Mouse (Mus musculus): Measurements from ENCODE around the gene Tgm2. TPM values are rescaled to one million over a fixed set of nuclear protein-coding genes. Genes with fewer than 3 reads are reported as not detected.

The Tgm2 gene
- polyA plus RNA-seq, 1 experiment = 9.7 TPM

- TF ChIP-seq POLR2A (IDR thresholded peaks at IDR 0.05; ENCODE audit: borderline replicate concordance, extremely low read depth, insufficient read depth, insufficient read length, poor library complexity, severe bottlenecking) (no peak), CTCF (IDR thresholded peaks at IDR 0.05; ENCODE audit: borderline replicate concordance, extremely low read depth, insufficient read depth, insufficient read length) (no peak)
- no peak for DNase-seq (ENCODE audit: low read depth)
Measured at GRCm38 (mm10) chr2:158084486-158084885, 61.8 kb downstream of the Tgm2 start.

- TF ChIP-seq POLR2A (IDR thresholded peaks at IDR 0.05; ENCODE audit: borderline replicate concordance, extremely low read depth, insufficient read depth, insufficient read length, poor library complexity, severe bottlenecking) (no peak), CTCF (IDR thresholded peaks at IDR 0.05; ENCODE audit: borderline replicate concordance, extremely low read depth, insufficient read depth, insufficient read length) (no peak)
Measured at GRCm38 (mm10) chr2:158080622-158081241, 65.5 kb downstream of the Tgm2 start.

GRCm38 (mm10) chr2:158079843-158080395 lies 66.3 kb downstream of the Tgm2 start:
- no peak for DNase-seq (ENCODE audit: low read depth)
- TF ChIP-seq CTCF (IDR thresholded peaks at IDR 0.05; ENCODE audit: borderline replicate concordance, extremely low read depth, insufficient read depth, insufficient read length) = peak; percentile 8; the same call in 1 of the 2 replicates
- TF ChIP-seq POLR2A (IDR thresholded peaks at IDR 0.05; ENCODE audit: borderline replicate concordance, extremely low read depth, insufficient read depth, insufficient read length, poor library complexity, severe bottlenecking) = no peak

More at GRCm38 (mm10) chr2:158080622-158081241, 65.5 kb downstream of the Tgm2 start:
- DNase-seq (ENCODE audit: low read depth) = no peak

GRCm38 (mm10) chr2:158078971-158079370 lies 67.3 kb downstream of the Tgm2 start:
- peak; percentile 39 for DNase-seq (ENCODE audit: low read depth)
- no peak for TF ChIP-seq CTCF (IDR thresholded peaks at IDR 0.05; ENCODE audit: borderline replicate concordance, extremely low read depth, insufficient read depth, insufficient read length)
- TF ChIP-seq POLR2A (IDR thresholded peaks at IDR 0.05; ENCODE audit: borderline replicate concordance, extremely low read depth, insufficient read depth, insufficient read length, poor library complexity, severe bottlenecking) = no peak

- TF ChIP-seq POLR2A (IDR thresholded peaks at IDR 0.05; ENCODE audit: borderline replicate concordance, extremely low read depth, insufficient read depth, insufficient read length, poor library complexity, severe bottlenecking) = no peak
- TF ChIP-seq CTCF (IDR thresholded peaks at IDR 0.05; ENCODE audit: borderline replicate concordance, extremely low read depth, insufficient read depth, insufficient read length) = no peak
- no peak for DNase-seq (ENCODE audit: low read depth)
Measured at GRCm38 (mm10) chr2:158077981-158078380, 68.3 kb downstream of the Tgm2 start.

GRCm38 (mm10) chr2:158076690-158077089 lies 69.5 kb downstream of the Tgm2 start:
- TF ChIP-seq POLR2A (IDR thresholded peaks at IDR 0.05; ENCODE audit: borderline replicate concordance, extremely low read depth, insufficient read depth, insufficient read length, poor library complexity, severe bottlenecking) (no peak), CTCF (IDR thresholded peaks at IDR 0.05; ENCODE audit: borderline replicate concordance, extremely low read depth, insufficient read depth, insufficient read length) (no peak)
- no peak for DNase-seq (ENCODE audit: low read depth)

GRCm38 (mm10) chr2:158074835-158075234 lies 71.4 kb downstream of the Tgm2 start:
- TF ChIP-seq CTCF (IDR thresholded peaks at IDR 0.05; ENCODE audit: borderline replicate concordance, extremely low read depth, insufficient read depth, insufficient read length) (no peak), POLR2A (IDR thresholded peaks at IDR 0.05; ENCODE audit: borderline replicate concordance, extremely low read depth, insufficient read depth, insufficient read length, poor library complexity, severe bottlenecking) (no peak)
- no peak for DNase-seq (ENCODE audit: low read depth)

- TF ChIP-seq POLR2A (IDR thresholded peaks at IDR 0.05; ENCODE audit: borderline replicate concordance, extremely low read depth, insufficient read depth, insufficient read length, poor library complexity, severe bottlenecking) = no peak
- TF ChIP-seq CTCF (IDR thresholded peaks at IDR 0.05; ENCODE audit: borderline replicate concordance, extremely low read depth, insufficient read depth, insufficient read length) = no peak
- no peak for DNase-seq (ENCODE audit: low read depth)
Measured at GRCm38 (mm10) chr2:158071633-158071995, 74.6 kb downstream of the Tgm2 start.

- no peak for DNase-seq (ENCODE audit: low read depth)
- TF ChIP-seq POLR2A (IDR thresholded peaks at IDR 0.05; ENCODE audit: borderline replicate concordance, extremely low read depth, insufficient read depth, insufficient read length, poor library complexity, severe bottlenecking) (no peak), CTCF (IDR thresholded peaks at IDR 0.05; ENCODE audit: borderline replicate concordance, extremely low read depth, insufficient read depth, insufficient read length) (no peak)
Measured at GRCm38 (mm10) chr2:158070885-158071632, 75.2 kb downstream of the Tgm2 start.

GRCm38 (mm10) chr2:158068444-158068971 lies 77.7 kb downstream of the Tgm2 start:
- TF ChIP-seq CTCF (IDR thresholded peaks at IDR 0.05; ENCODE audit: borderline replicate concordance, extremely low read depth, insufficient read depth, insufficient read length) (no peak), POLR2A (IDR thresholded peaks at IDR 0.05; ENCODE audit: borderline replicate concordance, extremely low read depth, insufficient read depth, insufficient read length, poor library complexity, severe bottlenecking) (no peak)
- no peak for DNase-seq (ENCODE audit: low read depth)

- no peak for DNase-seq (ENCODE audit: low read depth)
- no peak for TF ChIP-seq CTCF (IDR thresholded peaks at IDR 0.05; ENCODE audit: borderline replicate concordance, extremely low read depth, insufficient read depth, insufficient read length)
- TF ChIP-seq POLR2A (IDR thresholded peaks at IDR 0.05; ENCODE audit: borderline replicate concordance, extremely low read depth, insufficient read depth, insufficient read length, poor library complexity, severe bottlenecking) = no peak
Measured at GRCm38 (mm10) chr2:158067260-158067824, 78.9 kb downstream of the Tgm2 start.

All from brain, embryonic 14.5 days (tissue).